Mouse (Mus musculus) gastrocnemius, postnatal 25 days (tissue): Measurements from ENCODE around the gene Car5a. TPM values are rescaled to one million over a fixed set of nuclear protein-coding genes. Genes with fewer than 3 reads are reported as not detected.
A peak's percentile ranks its signal among the peaks of the same experiment; 100 is the strongest.

ENCODE experiments used
- DNase-seq: peaks from one replicate; pipeline ENCODE4 v3.0.0; 2022
- microRNA-seq, 2 experiments: library from miRNA; unstranded; fragments of <30 nt; microRNA quantifications; one replicate each; pipeline ENCODE4 v1.2.0; 2021; ENCODE audit warnings: borderline replicate concordance in 2 of 2
- total RNA-seq, 2 experiments: library from RNA; stranded (reverse); gene quantifications; 1 replicate in 1 of 2; 2 replicates in 1 of 2; pipeline ENCODE4 v1.2.3; 2021

Gene Car5a
- total RNA-seq, 2 experiments from 2014 or later, result not detected

- no peak for DNase-seq
These were observed 63.9 kb downstream of the Car5a start for GRCm38 (mm10) chr8:121880818-121881217.

GRCm38 (mm10) chr8:121879712-121880111 lies 65.0 kb downstream of the Car5a start:
- no peak for DNase-seq

- no peak for DNase-seq
These were observed 66.8 kb downstream of the Car5a start for GRCm38 (mm10) chr8:121877828-121878480.

GRCm38 (mm10) chr8:121877212-121877611 lies 67.5 kb downstream of the Car5a start:
- no peak for DNase-seq

GRCm38 (mm10) chr8:121875517-121875916 lies 69.2 kb downstream of the Car5a start:
- DNase-seq, result no peak

GRCm38 (mm10) chr8:121875045-121875444 lies 69.7 kb downstream of the Car5a start:
- DNase-seq, result no peak

GRCm38 (mm10) chr8:121874031-121874430 lies 70.7 kb downstream of the Car5a start:
- peak; percentile 60 for DNase-seq

GRCm38 (mm10) chr8:121871833-121872440 lies 72.8 kb downstream of the Car5a start:
- no peak for DNase-seq

- no peak for DNase-seq
These were observed 74.5 kb downstream of the Car5a start for GRCm38 (mm10) chr8:121870190-121870589.

GRCm38 (mm10) chr8:121868896-121869295 lies 75.8 kb downstream of the Car5a start:
- DNase-seq, result no peak

GRCm38 (mm10) chr8:121868196-121868595 lies 76.5 kb downstream of the Car5a start:
- DNase-seq, result no peak

Small RNA genes within 50 kb of the gene (microRNA-seq; reads per million reads assigned to microRNA genes)
- gene Mir7237, result 0 to 1.5 reads per million in 2 experiments

Other genes starting within 250 kb of the Car5a start
- not detected for gene Jph3, start 215.3 kb downstream of the Car5a start, total RNA-seq
- 1 to 10 TPM; 8.1 to 9.1 TPM for gene Klhdc4, start 115.3 kb downstream of the Car5a start, total RNA-seq
- gene Slc7a5, start 37.2 kb downstream of the Car5a start, total RNA-seq, result 1 to 10 TPM; 1.8 to 2.0 TPM
- gene Banp, start 4.8 kb upstream of the Car5a start, total RNA-seq, result 10 to 100 TPM; 11.3 to 13.9 TPM